Mouse (Mus musculus) liver, embryonic 12.5 days (tissue): ENCODE data around the gene Acbd3. TPM values are rescaled to one million over a fixed set of nuclear protein-coding genes. Genes with fewer than 3 reads are reported as not detected.

Experiments used
- ATAC-seq: fragments of 200-750 bp; cut with Nextera tagmentation; 2 replicates; pipeline ENCODE4 v1.8.0; 2017; ENCODE audit warnings: moderate number of reproducible peaks, mild to moderate bottlenecking, moderate library complexity
- H3K27ac ChIP-seq: fragments of 300-500 bp; sonication (generic); 2 replicates; pipeline ENCODE4 v1.5.1; 2016; ENCODE audit warnings: mild to moderate bottlenecking
- H3K27me3 ChIP-seq: fragments of 300-500 bp; sonication (generic); replicated peaks from 2 replicates; pipeline ENCODE4 v1.6.1; 2016; ENCODE audit warnings: mild to moderate bottlenecking, moderate library complexity
- H3K36me3 ChIP-seq: fragments of 300-500 bp; sonication (generic); 2 replicates; pipeline ENCODE4 v1.6.1; 2016; ENCODE audit warnings: mild to moderate bottlenecking, moderate library complexity
- H3K4me1 ChIP-seq: fragments of 300-500 bp; sonication (generic); 2 replicates; pipeline ENCODE4 v1.6.1; 2016
- H3K4me2 ChIP-seq: fragments of 300-500 bp; sonication (generic); 2 replicates; pipeline ENCODE4 v1.6.1; 2016; ENCODE audit warnings: mild to moderate bottlenecking, moderate library complexity
- H3K4me3 ChIP-seq: fragments of 300-500 bp; sonication (generic); 2 replicates; pipeline ENCODE4 v1.5.1; 2016; ENCODE audit warnings: mild to moderate bottlenecking, moderate library complexity
- H3K9ac ChIP-seq: fragments of 300-500 bp; sonication (generic); 2 replicates; pipeline ENCODE4 v1.6.1; 2016; ENCODE audit warnings: mild to moderate bottlenecking, moderate library complexity
- H3K9me3 ChIP-seq: fragments of 300-500 bp; sonication (generic); replicated peaks from 2 replicates; pipeline ENCODE4 v1.6.1; 2016; ENCODE audit warnings: mild to moderate bottlenecking, moderate library complexity
- WGBS: fragments of 180-500 bp; shearing (Covaris S2); methylation state at CpG from one replicate; pipeline ENCODE4 v1.1.7; 2016; ENCODE audit not compliant: insufficient replicate concordance; 5-methylcytosine and 5-hydroxymethylcytosine counted together
- polyA plus RNA-seq: library from polyadenylated mRNA; unstranded; fragments of >200 nt; fragmentation: Nextera tagmentation; extraction: Ambion mirVana; gene quantifications from 2 replicates; pipeline ENCODE4 v1.2.1, GENCODE M21; 2016

The Acbd3 gene
- polyA plus RNA-seq: 13.9 and 15.6 TPM in 2 replicates

GRCm38 (mm10) chr1:180725704-180726179 is at the start of gene Acbd3:
TSS of gene Acbd3 (plus strand) at chr1:180726043.
- Histone ChIP-seq H3K27ac (peak within 1 kb of the TSS; percentile 93), H3K9ac (peak within 1 kb of the TSS; percentile 92), H3K4me3 (peak within 1 kb of the TSS; percentile 96), H3K36me3 (no peaks in the 10 kb centered on the region), H3K4me1 (peaks cover 85% of the 10 kb centered on the region), H3K27me3 (no peaks in the 10 kb centered on the region), H3K9me3 (no peaks in the 10 kb centered on the region), H3K4me2 (peak within 1 kb of the TSS; percentile 89)
- under 1% methylated on average over 52 of the region's 52 CpGs for WGBS
- ATAC-seq: peak; percentile 90

DNA sequence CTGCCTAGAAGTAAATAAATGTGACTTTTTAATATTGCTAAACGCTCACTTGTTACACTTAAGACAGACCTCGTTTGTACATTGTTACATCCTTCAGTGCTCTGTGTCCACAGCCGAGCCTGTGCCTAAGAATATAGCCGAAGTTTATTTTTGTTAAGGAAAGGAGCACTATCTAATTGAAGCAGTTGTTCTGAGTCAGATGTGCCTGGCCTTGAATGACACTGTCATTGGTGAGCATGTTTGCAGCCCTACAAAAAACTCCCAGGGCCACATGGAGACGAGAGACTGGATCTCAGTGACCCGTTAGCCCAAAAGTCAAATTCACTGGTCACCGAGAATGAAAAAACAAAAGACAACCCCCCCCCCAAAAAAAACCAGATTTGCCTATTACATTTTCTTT is 34.6 kb upstream of the Acbd3 start:
- no peak overlapping the region for H3K4me3 ChIP-seq
- H3K4me1 ChIP-seq: no peaks in the 10 kb centered on the region
- H3K27ac ChIP-seq: no peak overlapping the region
- WGBS: 81% methylated on average over 7 of the region's 7 CpGs
- H3K36me3 ChIP-seq: peaks cover 59% of the 10 kb centered on the region
- peaks cover 23% of the 10 kb centered on the region for H3K27me3 ChIP-seq
- no peak overlapping the region for H3K9ac ChIP-seq
- ATAC-seq: no peak
- no peaks in the 10 kb centered on the region for H3K9me3 ChIP-seq
- no peak overlapping the region for H3K4me2 ChIP-seq

GRCm38 (mm10) chr1:180696626-180697352 is 29.1 kb upstream of the Acbd3 start, which contains the start of gene Mixl1:
TSS of gene Mixl1 (minus strand) at chr1:180697034.
- Histone ChIP-seq H3K4me1 (no peaks in the 10 kb centered on the region), H3K9ac (peak within 1 kb of the TSS; percentile 25; the same call in 1 of the 2 replicates), H3K4me2 (peak within 1 kb of the TSS; percentile 66), H3K27ac (no peak within 1 kb of the TSS), H3K36me3 (peaks cover 11% of the 10 kb centered on the region), H3K9me3 (no peaks in the 10 kb centered on the region), H3K27me3 (peaks cover 65% of the 10 kb centered on the region), H3K4me3 (peak within 1 kb of the TSS; percentile 47)
- 0 out of 2 replicates have a peak, but pooled peaks have one; percentile 32 for ATAC-seq
- 2% methylated on average over 79 of the region's 79 CpGs for WGBS

DNA sequence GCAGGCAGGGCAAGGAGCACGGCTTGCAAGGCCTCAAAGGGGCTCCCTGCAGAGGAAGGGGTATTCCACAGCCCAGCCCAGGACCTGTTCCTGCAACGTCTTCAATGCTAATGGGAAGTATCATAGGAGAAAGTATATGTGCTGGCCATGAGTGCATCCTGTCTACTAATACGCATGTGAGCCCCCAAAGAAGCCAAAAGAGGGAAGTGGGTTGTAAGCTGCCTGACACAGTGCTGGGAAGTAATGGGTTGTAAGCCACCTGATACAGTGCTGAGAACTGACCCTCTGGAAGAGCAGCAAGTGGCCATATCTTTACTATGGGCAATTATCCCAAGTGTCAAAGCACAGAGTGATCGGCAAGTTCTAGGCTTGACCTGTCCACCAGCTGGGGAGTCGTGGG is 27.8 kb upstream of the Acbd3 start:
- Histone ChIP-seq H3K4me1 (no peaks in the 10 kb centered on the region), H3K4me2 (no peak overlapping the region), H3K27me3 (peaks cover 70% of the 10 kb centered on the region), H3K36me3 (no peaks in the 10 kb centered on the region), H3K9me3 (no peaks in the 10 kb centered on the region), H3K9ac (no peak overlapping the region), H3K27ac (no peak overlapping the region), H3K4me3 (no peak overlapping the region)
- no peak; the same call in 1 of the 2 replicates for ATAC-seq
- 27% methylated on average over 5 of the region's 5 CpGs for WGBS

DNA sequence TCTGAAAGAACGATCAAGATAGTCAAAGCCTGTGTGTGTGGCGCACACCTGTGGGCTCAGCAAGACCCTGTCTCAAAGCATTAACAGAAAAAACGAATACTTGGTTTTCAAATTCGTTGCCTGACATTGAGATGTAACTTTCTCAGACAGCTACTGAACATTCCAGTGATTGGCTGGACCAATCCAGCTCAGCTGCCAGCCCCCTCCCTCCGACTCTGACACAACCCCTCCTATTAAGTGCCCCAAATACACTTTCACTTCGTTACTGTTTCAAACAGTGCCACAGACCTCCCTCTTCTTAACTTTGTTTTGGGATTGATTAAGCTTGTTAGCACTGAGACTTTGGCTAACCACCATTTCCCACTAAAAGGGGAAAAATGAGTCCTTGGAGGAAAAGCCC is 22.4 kb upstream of the Acbd3 start:
- H3K27ac ChIP-seq: no peak overlapping the region
- peaks cover 34% of the 10 kb centered on the region for H3K27me3 ChIP-seq
- H3K9ac ChIP-seq: no peak overlapping the region
- no peaks in the 10 kb centered on the region for H3K36me3 ChIP-seq
- no peak for ATAC-seq
- 0 out of 2 replicates have a peak overlapping the region, but pooled peaks have one; percentile 15 for H3K4me2 ChIP-seq
- peaks cover 4% of the 10 kb centered on the region; the same call in 1 of the 2 replicates for H3K4me1 ChIP-seq
- no peaks in the 10 kb centered on the region for H3K9me3 ChIP-seq
- 34% methylated on average over 6 of the region's 6 CpGs for WGBS
- no peak overlapping the region for H3K4me3 ChIP-seq

DNA sequence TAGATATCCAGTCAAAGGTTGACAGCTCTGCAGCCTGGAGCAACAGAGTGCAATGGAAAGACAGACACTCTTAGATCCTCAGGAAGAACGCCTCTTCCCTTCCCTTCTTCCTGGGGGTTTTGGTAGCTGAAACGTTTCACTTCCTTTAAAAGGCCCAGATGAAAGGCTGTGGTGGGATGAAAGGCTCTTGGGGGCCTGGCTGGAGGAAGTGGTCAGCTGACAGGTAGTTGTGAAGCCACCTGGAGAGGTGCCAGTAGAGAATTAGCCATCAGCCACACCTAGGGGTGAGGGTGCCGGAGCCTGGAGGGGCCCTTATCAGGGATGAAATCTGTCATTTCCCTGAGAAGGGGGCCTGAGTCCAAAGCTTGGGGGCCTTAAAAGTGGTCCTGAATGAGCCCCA is 18.5 kb upstream of the Acbd3 start:
- H3K9ac ChIP-seq: no peak overlapping the region
- H3K36me3 ChIP-seq: no peaks in the 10 kb centered on the region
- H3K27ac ChIP-seq: no peak overlapping the region
- peaks cover 12% of the 10 kb centered on the region for H3K27me3 ChIP-seq
- H3K9me3 ChIP-seq: no peaks in the 10 kb centered on the region
- no peak for ATAC-seq
- H3K4me1 ChIP-seq: peaks cover 18% of the 10 kb centered on the region
- 39% methylated on average over 3 of the region's 3 CpGs for WGBS
- H3K4me3 ChIP-seq: no peak overlapping the region
- no peak overlapping the region for H3K4me2 ChIP-seq

DNA sequence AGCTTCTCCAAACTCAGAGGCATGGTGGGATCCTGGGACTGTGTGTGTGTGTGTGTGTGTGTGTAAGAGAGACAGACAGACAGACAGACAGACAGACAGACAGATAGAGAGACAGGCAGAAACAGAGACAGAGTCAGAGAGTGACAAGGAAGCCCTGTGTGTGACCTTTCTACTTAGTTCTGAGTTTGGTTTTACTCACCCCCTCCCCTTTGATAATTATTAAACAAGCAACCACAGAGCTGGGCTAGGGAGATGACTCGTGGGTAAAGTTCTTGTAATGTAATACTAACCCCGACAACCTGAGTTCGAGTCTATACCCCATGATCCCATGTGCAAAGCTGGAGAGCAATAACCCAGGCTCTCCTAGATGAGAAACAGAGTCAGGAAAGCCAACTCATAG is 18.0 kb upstream of the Acbd3 start:
- Histone ChIP-seq H3K27ac (no peak overlapping the region), H3K36me3 (no peaks in the 10 kb centered on the region), H3K4me3 (no peak overlapping the region), H3K27me3 (peaks cover 8% of the 10 kb centered on the region), H3K9ac (no peak overlapping the region), H3K9me3 (no peaks in the 10 kb centered on the region), H3K4me2 (no peak overlapping the region), H3K4me1 (peaks cover 18% of the 10 kb centered on the region)
- peak; percentile 30; the same call in 1 of the 2 replicates for ATAC-seq
- 57% methylated on average over 3 of the region's 3 CpGs for WGBS

DNA sequence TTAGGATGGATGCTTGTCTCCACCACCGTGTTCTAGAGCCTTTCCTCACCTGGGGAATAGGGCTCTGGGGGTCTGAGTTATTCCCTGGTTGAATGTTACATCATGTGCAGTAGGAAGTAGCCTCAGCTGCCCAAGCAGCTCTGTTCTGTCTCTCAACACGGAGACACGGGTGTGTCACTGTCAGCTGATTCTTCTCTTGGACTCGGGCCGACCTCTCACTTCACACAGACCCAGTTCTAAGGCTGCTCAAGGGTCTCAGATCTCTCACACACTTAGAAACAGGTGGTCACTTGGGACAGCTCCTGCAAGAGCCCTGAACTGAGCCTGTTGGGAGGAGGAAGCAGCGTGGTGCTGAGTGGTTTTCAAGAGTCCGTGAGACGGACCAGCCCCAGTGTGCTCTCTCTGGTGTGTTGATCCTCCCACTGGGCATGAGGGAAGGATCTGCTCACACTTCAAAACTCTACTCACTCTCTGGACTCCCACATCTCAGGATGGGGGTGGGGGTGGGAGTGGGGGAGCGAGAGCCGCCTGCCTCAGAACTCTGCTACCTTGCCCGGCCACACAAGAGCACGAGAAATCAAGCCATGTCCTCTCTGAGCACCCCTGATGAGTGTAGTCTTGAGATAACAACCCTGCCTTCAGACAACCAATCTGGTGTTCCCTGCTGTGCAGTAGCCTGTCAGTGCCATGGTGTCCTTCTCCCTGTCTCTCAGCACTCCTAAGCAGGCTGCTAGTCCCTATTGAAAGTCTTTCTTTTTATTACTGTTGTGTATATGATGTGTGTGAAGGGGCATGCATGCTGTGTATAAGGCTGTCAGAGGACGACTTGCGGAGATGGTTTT is 16.7 kb upstream of the Acbd3 start:
- Histone ChIP-seq H3K27ac (no peak overlapping the region), H3K36me3 (no peaks in the 10 kb centered on the region), H3K9me3 (no peaks in the 10 kb centered on the region), H3K9ac (no peak overlapping the region), H3K4me1 (peaks cover 18% of the 10 kb centered on the region), H3K27me3 (peaks cover 6% of the 10 kb centered on the region), H3K4me3 (no peak overlapping the region), H3K4me2 (no peak overlapping the region)
- peak; percentile 39 for ATAC-seq
- 34% methylated on average over 14 of the region's 14 CpGs for WGBS

GRCm38 (mm10) chr1:180718756-180719155 is 7.1 kb upstream of the Acbd3 start:
- Histone ChIP-seq H3K36me3 (no peaks in the 10 kb centered on the region), H3K4me1 (peaks cover 30% of the 10 kb centered on the region), H3K27ac (no peak overlapping the region), H3K9me3 (no peaks in the 10 kb centered on the region), H3K4me2 (no peak overlapping the region), H3K4me3 (no peak overlapping the region), H3K9ac (no peak overlapping the region), H3K27me3 (no peaks in the 10 kb centered on the region; the same call in 1 of the 2 replicates)
- ATAC-seq: no peak
- whole genome bisulfite sequencing: 47% methylated on average over 5 of the region's 5 CpGs

GRCm38 (mm10) chr1:180719483-180719882 is 6.4 kb upstream of the Acbd3 start:
- H3K36me3 ChIP-seq: no peaks in the 10 kb centered on the region
- no peak overlapping the region for H3K4me3 ChIP-seq
- no peak overlapping the region for H3K27ac ChIP-seq
- no peak overlapping the region for H3K4me2 ChIP-seq
- no peak for ATAC-seq
- no peaks in the 10 kb centered on the region for H3K9me3 ChIP-seq
- H3K27me3 ChIP-seq: no peaks in the 10 kb centered on the region; the same call in 1 of the 2 replicates
- H3K4me1 ChIP-seq: peaks cover 34% of the 10 kb centered on the region
- 68% methylated on average over 6 of the region's 6 CpGs for WGBS
- no peak overlapping the region for H3K9ac ChIP-seq

GRCm38 (mm10) chr1:180719951-180720689 is 5.7 kb upstream of the Acbd3 start:
- Histone ChIP-seq H3K36me3 (no peaks in the 10 kb centered on the region), H3K4me3 (no peak overlapping the region), H3K9me3 (no peaks in the 10 kb centered on the region), H3K4me1 (peaks cover 40% of the 10 kb centered on the region), H3K27ac (no peak overlapping the region), H3K9ac (no peak overlapping the region), H3K4me2 (no peak overlapping the region), H3K27me3 (no peaks in the 10 kb centered on the region)
- WGBS: 44% methylated on average over 5 of the region's 5 CpGs
- ATAC-seq: no peak
